Mouse (Mus musculus) stomach, embryonic 15.5 days (tissue): ENCODE measurements around the gene Camk1d. TPM values are rescaled to one million over a fixed set of nuclear protein-coding genes. Genes with fewer than 3 reads are reported as not detected.
"Not testable (repeated sequence)": the region's sequence is repeated elsewhere in the genome, so short reads cannot be mapped to it uniquely, and the experiment has no call there.

Experiments used
- ATAC-seq: fragments of 200-750 bp; cut with Nextera tagmentation; 2 replicates; pipeline ENCODE4 v1.8.0; 2017; ENCODE audit warnings: low read depth, moderate number of reproducible peaks, moderate TSS enrichment; ENCODE audit not compliant: insufficient read depth, low FRiP score
- H3K27ac ChIP-seq: fragments of 300-500 bp; sonication (generic); 2 replicates; pipeline ENCODE4 v1.5.1; 2015; ENCODE audit warnings: mild to moderate bottlenecking, inconsistent platforms
- H3K27me3 ChIP-seq: fragments of 300-500 bp; sonication (generic); replicated peaks from 2 replicates; pipeline ENCODE4 v1.6.1; 2015; ENCODE audit warnings: inconsistent platforms
- H3K36me3 ChIP-seq: fragments of 300-500 bp; sonication (generic); 2 replicates; pipeline ENCODE4 v1.6.1; 2015; ENCODE audit warnings: inconsistent platforms
- H3K4me1 ChIP-seq: fragments of 300-500 bp; sonication (generic); 2 replicates; pipeline ENCODE4 v1.6.1; 2015; ENCODE audit warnings: inconsistent platforms
- H3K4me2 ChIP-seq: fragments of 300-500 bp; sonication (generic); 2 replicates; pipeline ENCODE4 v1.6.1; 2015; ENCODE audit warnings: mild to moderate bottlenecking, inconsistent platforms
- H3K4me3 ChIP-seq: fragments of 300-500 bp; sonication (generic); replicated peaks from 2 replicates; pipeline ENCODE4 v1.5.1; 2015; ENCODE audit warnings: inconsistent platforms
- H3K9ac ChIP-seq: fragments of 300-500 bp; sonication (generic); 2 replicates; pipeline ENCODE4 v1.6.1; 2015; ENCODE audit warnings: inconsistent platforms
- H3K9me3 ChIP-seq: fragments of 300-500 bp; sonication (generic); 2 replicates; pipeline ENCODE4 v1.6.1; 2016; ENCODE audit warnings: inconsistent platforms
- WGBS: fragments of 180-500 bp; shearing (Covaris S2); methylation state at CpG from one replicate; pipeline ENCODE4 v1.1.7; 2015; 5-methylcytosine and 5-hydroxymethylcytosine counted together
- polyA plus RNA-seq: library from polyadenylated mRNA; unstranded; fragments of >200 nt; fragmentation: Nextera tagmentation; extraction: Ambion mirVana; gene quantifications from 2 replicates; pipeline ENCODE4 v1.2.1, GENCODE M21; 2015

The Camk1d gene
- polyA plus RNA-seq, 1 experiment from 2014 or later: 18.4 TPM

GRCm38 (mm10) chr2:5380973-5381372 is 333.3 kb downstream of the Camk1d start:
- H3K4me1 ChIP-seq: no peaks in the 10 kb centered on the region
- H3K9me3 ChIP-seq: no peaks in the 10 kb centered on the region
- 83% methylated on average over 7 of the region's 7 CpGs for WGBS

DNA sequence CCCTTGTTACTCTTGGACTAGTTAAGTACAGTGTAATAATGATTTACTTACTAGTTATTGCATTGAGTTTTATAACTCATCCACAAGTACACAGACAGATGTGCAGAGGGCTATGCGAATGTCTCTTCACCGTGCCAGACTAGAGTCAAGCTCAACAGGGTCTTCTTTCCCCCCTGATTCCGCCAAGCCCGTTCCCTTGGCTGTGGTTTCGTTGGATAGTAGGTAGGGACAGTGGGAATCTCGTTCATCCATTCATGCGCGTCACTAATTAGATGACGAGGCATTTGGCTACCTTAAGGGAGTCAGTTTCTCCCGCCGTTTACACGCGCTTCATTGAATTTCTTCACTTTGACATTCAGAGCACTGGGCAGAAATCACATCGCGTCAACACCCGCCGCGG is 335.4 kb downstream of the Camk1d start:
- not testable (repeated sequence) for H3K36me3 ChIP-seq, H3K4me2 ChIP-seq, H3K27ac ChIP-seq, H3K9me3 ChIP-seq, H3K27me3 ChIP-seq, H3K4me3 ChIP-seq, H3K9ac ChIP-seq, H3K4me1 ChIP-seq, ATAC-seq
- 56% methylated on average over 18 of the region's 18 CpGs for WGBS

More at GRCm38 (mm10) chr2:5380973-5381372, 333.3 kb downstream of the Camk1d start:
- no peaks in the 10 kb centered on the region for H3K36me3 ChIP-seq
- H3K9ac ChIP-seq: no peak overlapping the region
- no peak overlapping the region for H3K4me3 ChIP-seq
- no peak overlapping the region for H3K4me2 ChIP-seq
- no peak overlapping the region for H3K27ac ChIP-seq
- no peaks in the 10 kb centered on the region for H3K27me3 ChIP-seq
- ATAC-seq: no peak

- H3K9me3 ChIP-seq: no peaks in the 10 kb centered on the region
- no peaks in the 10 kb centered on the region for H3K4me1 ChIP-seq
- H3K27ac ChIP-seq: no peak overlapping the region
- ATAC-seq: no peak
- H3K27me3 ChIP-seq: no peaks in the 10 kb centered on the region
- H3K36me3 ChIP-seq: no peaks in the 10 kb centered on the region
- H3K4me3 ChIP-seq: no peak overlapping the region
- H3K4me2 ChIP-seq: no peak overlapping the region
- H3K9ac ChIP-seq: no peak overlapping the region
- 70% methylated on average over 6 of the region's 6 CpGs for WGBS
These were observed 336.1 kb downstream of the Camk1d start for GRCm38 (mm10) chr2:5378066-5378672.

GRCm38 (mm10) chr2:5372886-5373429 is 341.4 kb downstream of the Camk1d start:
- H3K4me2 ChIP-seq: no peak overlapping the region
- no peak overlapping the region for H3K4me3 ChIP-seq
- no peaks in the 10 kb centered on the region for H3K27me3 ChIP-seq
- no peaks in the 10 kb centered on the region for H3K9me3 ChIP-seq
- H3K36me3 ChIP-seq: no peaks in the 10 kb centered on the region
- H3K4me1 ChIP-seq: no peaks in the 10 kb centered on the region
- 61% methylated on average over 6 of the region's 6 CpGs for WGBS
- no peak overlapping the region for H3K9ac ChIP-seq
- H3K27ac ChIP-seq: no peak overlapping the region
- ATAC-seq: no peak

DNA sequence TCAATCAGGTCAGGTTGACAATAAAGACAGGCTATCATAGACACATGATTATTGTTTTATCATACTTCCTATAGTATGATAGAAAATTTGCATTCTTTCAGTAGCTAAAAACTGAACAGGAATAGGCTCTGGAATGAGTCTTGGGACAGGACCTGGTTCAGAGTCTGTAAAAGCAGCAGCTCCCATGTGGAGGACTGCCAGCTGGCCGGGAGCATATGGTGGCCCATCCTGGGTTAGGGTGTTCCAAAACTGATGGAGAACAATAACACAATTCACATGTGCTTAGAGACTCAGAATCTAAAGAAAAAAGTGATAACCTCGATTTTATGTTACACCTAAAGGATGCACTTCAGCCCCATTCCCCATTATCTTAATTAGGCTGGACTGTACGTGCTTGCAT is 343.0 kb downstream of the Camk1d start:
- Histone ChIP-seq H3K4me2 (no peak overlapping the region), H3K4me3 (no peak overlapping the region), H3K4me1 (no peaks in the 10 kb centered on the region), H3K9ac (no peak overlapping the region), H3K36me3 (no peaks in the 10 kb centered on the region), H3K27ac (no peak overlapping the region), H3K27me3 (no peaks in the 10 kb centered on the region), H3K9me3 (no peaks in the 10 kb centered on the region)
- no peak for ATAC-seq
- WGBS: 79% methylated on average over 3 of the region's 3 CpGs

DNA sequence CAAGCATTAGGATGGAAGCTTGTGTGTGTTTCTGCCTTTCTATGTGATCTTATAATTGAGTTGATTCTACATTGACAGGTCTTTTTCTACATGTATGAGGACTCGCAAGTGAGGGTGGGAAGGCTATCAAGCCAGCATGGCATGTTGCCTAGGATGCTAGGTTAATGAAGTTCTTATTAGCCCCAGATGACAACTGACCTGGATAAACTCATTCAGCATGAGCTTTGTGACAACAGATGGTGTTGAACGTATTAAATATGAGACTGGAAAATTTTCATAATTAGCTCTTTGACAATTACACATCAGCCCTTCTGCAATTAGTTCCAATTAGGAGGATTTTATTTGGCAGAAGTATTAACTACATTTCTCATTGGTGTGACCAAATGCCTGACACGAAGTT is 343.7 kb downstream of the Camk1d start:
- 77% methylated on average over 3 of the region's 3 CpGs for WGBS
- no peaks in the 10 kb centered on the region for H3K9me3 ChIP-seq
- no peaks in the 10 kb centered on the region for H3K27me3 ChIP-seq
- H3K4me3 ChIP-seq: no peak overlapping the region
- no peak overlapping the region for H3K27ac ChIP-seq
- no peaks in the 10 kb centered on the region for H3K4me1 ChIP-seq
- no peak for ATAC-seq
- H3K9ac ChIP-seq: no peak overlapping the region
- no peak overlapping the region for H3K4me2 ChIP-seq
- H3K36me3 ChIP-seq: no peaks in the 10 kb centered on the region

GRCm38 (mm10) chr2:5363836-5364235 is 350.5 kb downstream of the Camk1d start:
- H3K36me3 ChIP-seq: peaks cover 6% of the 10 kb centered on the region; the same call in 1 of the 2 replicates
- H3K4me2 ChIP-seq: no peak overlapping the region
- WGBS: 58% methylated on average over 5 of the region's 5 CpGs
- no peak overlapping the region for H3K27ac ChIP-seq
- H3K9me3 ChIP-seq: no peaks in the 10 kb centered on the region
- H3K9ac ChIP-seq: no peak overlapping the region
- H3K4me1 ChIP-seq: no peaks in the 10 kb centered on the region
- no peaks in the 10 kb centered on the region for H3K27me3 ChIP-seq
- ATAC-seq: no peak
- H3K4me3 ChIP-seq: no peak overlapping the region

GRCm38 (mm10) chr2:5358049-5358448 is 356.3 kb downstream of the Camk1d start:
- 65% methylated on average over 5 of the region's 5 CpGs for WGBS
- Histone ChIP-seq H3K4me1 (no peaks in the 10 kb centered on the region), H3K36me3 (peaks cover 6% of the 10 kb centered on the region; the same call in 1 of the 2 replicates), H3K9ac (no peak overlapping the region), H3K9me3 (no peaks in the 10 kb centered on the region), H3K27ac (no peak overlapping the region), H3K27me3 (no peaks in the 10 kb centered on the region), H3K4me2 (no peak overlapping the region), H3K4me3 (no peak overlapping the region)
- no peak for ATAC-seq

GRCm38 (mm10) chr2:5357056-5357455 is 357.3 kb downstream of the Camk1d start:
- 81% methylated on average over 4 of the region's 4 CpGs for WGBS

GRCm38 (mm10) chr2:5352821-5353522 is 361.3 kb downstream of the Camk1d start:
- WGBS: 87% methylated on average over 13 of the region's 13 CpGs
- Histone ChIP-seq H3K27me3 (no peaks in the 10 kb centered on the region), H3K4me1 (no peaks in the 10 kb centered on the region), H3K27ac (no peak overlapping the region), H3K36me3 (no peaks in the 10 kb centered on the region), H3K4me3 (no peak overlapping the region), H3K9me3 (no peaks in the 10 kb centered on the region), H3K4me2 (no peak overlapping the region), H3K9ac (no peak overlapping the region)
- ATAC-seq: no peak

More at GRCm38 (mm10) chr2:5357056-5357455, 357.3 kb downstream of the Camk1d start:
- no peak for ATAC-seq
- Histone ChIP-seq H3K4me3 (no peak overlapping the region), H3K4me1 (no peaks in the 10 kb centered on the region), H3K9me3 (no peaks in the 10 kb centered on the region), H3K4me2 (no peak overlapping the region), H3K9ac (no peak overlapping the region), H3K36me3 (peaks cover 6% of the 10 kb centered on the region; the same call in 1 of the 2 replicates), H3K27me3 (no peaks in the 10 kb centered on the region), H3K27ac (no peak overlapping the region)

DNA sequence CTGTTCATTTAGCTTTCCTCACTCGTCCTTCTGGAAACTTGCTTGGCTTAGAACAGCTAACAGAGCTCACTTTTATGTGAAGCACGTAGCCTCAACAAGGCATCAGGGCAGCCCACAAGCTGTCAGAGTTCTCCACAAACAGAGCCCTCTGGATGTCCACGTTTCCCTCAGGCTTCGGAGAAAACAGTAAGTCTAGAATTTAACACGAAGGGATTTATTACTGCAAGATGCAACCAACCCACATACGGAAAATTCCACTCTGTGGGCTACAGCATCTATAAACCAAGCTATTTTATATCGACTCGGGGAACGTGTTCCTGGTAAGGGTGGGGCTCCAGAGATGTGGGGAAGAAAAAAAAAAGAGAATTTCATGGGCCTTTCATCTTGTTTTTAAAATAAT is 369.0 kb downstream of the Camk1d start:
- no peak overlapping the region for H3K27ac ChIP-seq
- H3K4me1 ChIP-seq: no peaks in the 10 kb centered on the region
- H3K4me2 ChIP-seq: no peak overlapping the region
- no peak overlapping the region for H3K4me3 ChIP-seq
- no peaks in the 10 kb centered on the region for H3K36me3 ChIP-seq
- no peaks in the 10 kb centered on the region for H3K27me3 ChIP-seq
- H3K9me3 ChIP-seq: no peaks in the 10 kb centered on the region
- no peak overlapping the region for H3K9ac ChIP-seq
- no peak for ATAC-seq
- 75% methylated on average over 9 of the region's 9 CpGs for WGBS

DNA sequence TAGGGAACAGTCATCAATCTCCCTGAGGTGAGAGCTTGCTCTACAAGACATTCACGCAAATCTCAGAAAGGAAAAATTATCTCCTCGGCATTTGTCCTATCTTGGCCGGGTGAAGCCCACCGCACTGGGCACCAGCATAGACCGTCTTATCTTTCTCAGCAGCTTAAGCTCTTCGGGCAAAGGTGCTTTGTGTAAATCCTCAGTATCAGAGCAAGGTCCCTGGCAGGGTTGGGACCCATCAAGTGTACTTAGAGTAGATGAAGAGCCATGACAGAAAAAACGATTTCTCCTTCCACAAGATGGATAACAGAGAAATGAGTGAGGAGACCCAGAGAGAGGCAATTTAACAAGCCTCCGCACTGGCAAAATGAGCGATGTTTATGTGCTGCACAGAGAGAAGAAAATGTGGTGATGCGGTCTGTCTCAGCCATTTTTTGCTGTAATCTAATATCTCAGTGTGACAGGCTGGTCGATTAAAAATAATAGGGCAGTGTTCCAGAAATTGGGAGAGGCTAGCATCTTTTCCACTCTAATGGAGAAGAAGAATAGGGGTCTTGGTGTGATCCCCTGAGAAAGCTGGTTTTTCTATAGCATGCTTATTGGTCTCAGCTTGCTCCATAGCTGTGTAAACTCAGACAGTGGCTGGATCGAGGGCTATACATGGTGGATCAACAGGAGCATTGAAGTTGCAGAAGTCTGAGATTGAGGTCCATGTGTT is 386.6 kb downstream of the Camk1d start:
- WGBS: 74% methylated on average over 12 of the region's 12 CpGs
- H3K4me3 ChIP-seq: no peak overlapping the region
- no peak overlapping the region for H3K27ac ChIP-seq
- no peaks in the 10 kb centered on the region for H3K9me3 ChIP-seq
- no peak overlapping the region for H3K9ac ChIP-seq
- no peaks in the 10 kb centered on the region for H3K4me1 ChIP-seq
- no peak for ATAC-seq
- no peaks in the 10 kb centered on the region for H3K27me3 ChIP-seq
- H3K4me2 ChIP-seq: no peak overlapping the region
- H3K36me3 ChIP-seq: no peaks in the 10 kb centered on the region
